Mouse (Mus musculus) cerebellum, adult 8-10 months (tissue): ENCODE results near the gene Pdia2.
A peak's percentile ranks its signal among the peaks of the same experiment; 100 is the strongest.

Experiments
- DNase-seq: peaks from one replicate; pipeline ENCODE4 v3.0.0; 2022

The Pdia2 gene

GRCm38 (mm10) chr17:26198892-26199291 is at the start of gene Pdia2:
Gene Pdia2 (minus strand): TSS chr17:26199087.
- DNase-seq, result no peak

GRCm38 (mm10) chr17:26244101-26244841 is 45.4 kb upstream of the Pdia2 start, which contains the start of gene Fam234a:
Gene Fam234a (minus strand): TSS chr17:26244242.
- DNase-seq, result peak; percentile 89

GRCm38 (mm10) chr17:26243471-26244100 is 44.7 kb upstream of the Pdia2 start:
- no peak for DNase-seq

GRCm38 (mm10) chr17:26240990-26241389 is 42.1 kb upstream of the Pdia2 start:
- no peak for DNase-seq

- DNase-seq, result no peak
Observed at GRCm38 (mm10) chr17:26240120-26240790, 41.4 kb upstream of the Pdia2 start.

- DNase-seq, result no peak
Observed at GRCm38 (mm10) chr17:26239551-26239950, 40.7 kb upstream of the Pdia2 start.

GRCm38 (mm10) chr17:26237667-26238066 is 38.8 kb upstream of the Pdia2 start:
- no peak for DNase-seq

- no peak for DNase-seq
Observed at GRCm38 (mm10) chr17:26235077-26235815, 36.4 kb upstream of the Pdia2 start.

- no peak for DNase-seq
Observed at GRCm38 (mm10) chr17:26234386-26234785, 35.5 kb upstream of the Pdia2 start.

GRCm38 (mm10) chr17:26232863-26233262 is 34.0 kb upstream of the Pdia2 start:
- no peak for DNase-seq

GRCm38 (mm10) chr17:26231156-26231555 is 32.3 kb upstream of the Pdia2 start:
- DNase-seq, result no peak

- DNase-seq, result no peak
Observed at GRCm38 (mm10) chr17:26229776-26230175, 30.9 kb upstream of the Pdia2 start.

- no peak for DNase-seq
Observed at GRCm38 (mm10) chr17:26225150-26225549, 26.3 kb upstream of the Pdia2 start.

- DNase-seq, result no peak
Observed at GRCm38 (mm10) chr17:26221508-26221907, 22.6 kb upstream of the Pdia2 start.

- DNase-seq, result no peak
Observed at GRCm38 (mm10) chr17:26212681-26213080, 13.8 kb upstream of the Pdia2 start.

- no peak for DNase-seq
Observed at GRCm38 (mm10) chr17:26212241-26212640, 13.4 kb upstream of the Pdia2 start.

GRCm38 (mm10) chr17:26207686-26208085 is 8.8 kb upstream of the Pdia2 start, which contains the start of gene Arhgdig:
Gene Arhgdig (minus strand): TSS chr17:26207786.
- DNase-seq, result no peak

GRCm38 (mm10) chr17:26206392-26206791 is 7.5 kb upstream of the Pdia2 start:
- DNase-seq, result no peak

GRCm38 (mm10) chr17:26204766-26205165 is 5.9 kb upstream of the Pdia2 start:
- DNase-seq, result no peak

GRCm38 (mm10) chr17:26203321-26203811 is 4.5 kb upstream of the Pdia2 start:
- DNase-seq, result no peak

GRCm38 (mm10) chr17:26202737-26203136 is 3.9 kb upstream of the Pdia2 start, which contains the start of gene Rgs11:
Gene Rgs11 (plus strand): TSS chr17:26202951.
- DNase-seq, result no peak

GRCm38 (mm10) chr17:26201998-26202397 is 3.1 kb upstream of the Pdia2 start:
- no peak for DNase-seq
